Mouse (Mus musculus) midbrain, embryonic 16.5 days (tissue): Measurements from ENCODE around the gene Obox6. TPM values are rescaled to one million over a fixed set of nuclear protein-coding genes. Genes with fewer than 3 reads are reported as not detected.

ENCODE experiments used
- ATAC-seq: fragments of 200-750 bp; cut with Nextera tagmentation; 2 replicates; pipeline ENCODE4 v1.8.0; 2017; ENCODE audit warnings: moderate TSS enrichment
- H3K27ac ChIP-seq: fragments of 300-500 bp; sonication (generic); 2 replicates; pipeline ENCODE4 v1.5.1; 2014; ENCODE audit warnings: mild to moderate bottlenecking, low read length, mixed read lengths
- H3K27me3 ChIP-seq: fragments of 300-500 bp; sonication (generic); 2 replicates; pipeline ENCODE4 v1.6.1; 2014; ENCODE audit warnings: low read depth, low read length, mixed read lengths; ENCODE audit not compliant: control insufficient read depth, insufficient read depth
- H3K36me3 ChIP-seq: fragments of 300-500 bp; sonication (generic); 2 replicates; pipeline ENCODE4 v1.6.1; 2014; ENCODE audit warnings: mild to moderate bottlenecking, low read length, moderate library complexity, mixed read lengths; ENCODE audit not compliant: control insufficient read depth, insufficient read depth
- H3K4me1 ChIP-seq: fragments of 300-500 bp; sonication (generic); 2 replicates; pipeline ENCODE4 v1.6.1; 2014; ENCODE audit warnings: mild to moderate bottlenecking, low read length, mixed read lengths; ENCODE audit not compliant: control insufficient read depth, insufficient read depth
- H3K4me2 ChIP-seq: fragments of 300-500 bp; sonication (generic); 2 replicates; pipeline ENCODE4 v1.6.1; 2014; ENCODE audit warnings: mild to moderate bottlenecking, low read length, mixed read lengths
- H3K4me3 ChIP-seq: fragments of 300-500 bp; sonication (generic); 2 replicates; pipeline ENCODE4 v1.5.1; 2014; ENCODE audit warnings: low read depth, mild to moderate bottlenecking, low read length, moderate library complexity, mixed read lengths
- H3K9ac ChIP-seq: fragments of 300-500 bp; sonication (generic); 2 replicates; pipeline ENCODE4 v1.6.1; 2014; ENCODE audit warnings: low read depth, low read length, mixed read lengths
- H3K9me3 ChIP-seq: fragments of 300-500 bp; sonication (generic); replicated peaks from 2 replicates; pipeline ENCODE4 v1.6.1; 2014; ENCODE audit warnings: mild to moderate bottlenecking, low read length, mixed read lengths; ENCODE audit not compliant: control insufficient read depth, poor library complexity, severe bottlenecking
- WGBS: fragments of 180-500 bp; shearing (Covaris S2); extraction: QIAGEN DNeasy Blood & Tissue Kit; methylation state at CpG from one replicate; pipeline ENCODE4 v1.1.7; 2014; 5-methylcytosine and 5-hydroxymethylcytosine counted together
- polyA plus RNA-seq: library from polyadenylated mRNA; unstranded; fragments of >200 nt; fragmentation: Nextera tagmentation; extraction: Ambion mirVana; gene quantifications from 2 replicates; pipeline ENCODE4 v1.2.1, GENCODE M21; 2015

The Obox6 gene
- not detected in 2 replicates for polyA plus RNA-seq

GRCm38 (mm10) chr7:15839578-15839977, at the start of gene Obox6:
Obox6 (minus strand) TSS chr7:15839678.
- Histone ChIP-seq H3K36me3 (no peaks in the 10 kb centered on the region), H3K9ac (no peak within 1 kb of the TSS), H3K4me3 (no peak within 1 kb of the TSS), H3K27me3 (no peaks in the 10 kb centered on the region), H3K27ac (no peak within 1 kb of the TSS), H3K4me2 (no peak within 1 kb of the TSS), H3K4me1 (no peaks in the 10 kb centered on the region), H3K9me3 (no peaks in the 10 kb centered on the region)
- 93% methylated on average over 3 of the region's 3 CpGs for WGBS
- no peak for ATAC-seq

DNA sequence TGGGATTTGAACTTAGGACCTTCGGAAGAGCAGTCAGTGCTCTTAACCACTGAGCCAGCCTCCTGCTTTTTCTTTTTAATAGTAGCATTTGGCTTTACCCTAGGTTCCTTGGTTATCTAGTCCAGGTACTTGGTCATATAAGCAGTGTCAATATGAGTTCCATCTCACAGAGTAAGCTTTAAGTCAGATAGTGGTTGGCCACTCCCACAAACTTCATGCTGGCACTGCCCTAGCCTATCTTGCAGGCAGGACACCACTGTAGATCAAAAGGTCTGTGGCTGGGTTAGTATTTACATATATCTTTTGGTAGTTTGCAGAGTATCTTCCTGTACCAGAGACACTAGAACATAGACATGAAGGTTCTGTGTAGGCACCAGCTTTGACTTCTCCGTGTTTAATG, 44.6 kb upstream of the Obox6 start:
- no peaks in the 10 kb centered on the region for H3K9me3 ChIP-seq
- no peak overlapping the region for H3K27ac ChIP-seq
- no peak overlapping the region for H3K4me3 ChIP-seq
- no peaks in the 10 kb centered on the region for H3K27me3 ChIP-seq
- H3K4me2 ChIP-seq, result no peak overlapping the region
- H3K36me3 ChIP-seq, result no peaks in the 10 kb centered on the region
- ATAC-seq, result no peak
- 86% methylated on average over 2 of the region's 2 CpGs for WGBS
- H3K4me1 ChIP-seq, result peaks cover 2% of the 10 kb centered on the region; the same call in 1 of the 2 replicates
- H3K9ac ChIP-seq, result no peak overlapping the region

DNA sequence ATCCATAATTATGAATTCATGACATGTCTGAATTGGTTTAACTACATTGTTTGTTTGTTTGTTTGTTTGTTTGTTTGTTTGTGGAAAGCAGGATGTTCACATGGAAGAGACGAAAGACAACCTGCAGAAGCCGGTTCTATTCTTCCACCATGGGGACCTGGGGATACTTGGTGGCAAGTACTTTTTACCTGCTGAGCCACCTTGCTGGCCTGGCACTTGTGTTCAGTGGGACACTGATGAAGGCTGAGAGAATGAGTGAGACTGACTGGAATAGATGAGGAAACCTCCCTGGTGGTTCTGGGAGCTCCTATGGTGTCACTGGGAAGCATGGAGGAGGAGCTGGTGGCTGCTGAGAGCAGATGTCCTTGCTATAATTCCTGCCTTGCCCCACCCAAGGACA, 42.8 kb upstream of the Obox6 start, which contains the start of gene Crxos:
Crxos (plus strand) TSS at position 301 of the 400 bp plus-strand sequence.
- H3K9ac ChIP-seq, result peak within 1 kb of the TSS; percentile 50; the same call in 1 of the 2 replicates

GRCm38 (mm10) chr7:15881831-15882230, 42.4 kb upstream of the Obox6 start:
- H3K27ac ChIP-seq, result no peak overlapping the region
- H3K36me3 ChIP-seq, result no peaks in the 10 kb centered on the region
- no peak overlapping the region for H3K4me2 ChIP-seq
- H3K9me3 ChIP-seq, result no peaks in the 10 kb centered on the region
- no peaks in the 10 kb centered on the region for H3K27me3 ChIP-seq
- H3K4me1 ChIP-seq, result peaks cover 2% of the 10 kb centered on the region; the same call in 1 of the 2 replicates
- no peak overlapping the region for H3K4me3 ChIP-seq
- ATAC-seq, result no peak
- no peak overlapping the region for H3K9ac ChIP-seq
- 39% methylated on average over 3 of the region's 3 CpGs for WGBS

More for the DNA sequence above, 42.8 kb upstream of the Obox6 start, which contains the start of gene Crxos:
- Histone ChIP-seq H3K36me3 (no peaks in the 10 kb centered on the region), H3K4me1 (peaks cover 2% of the 10 kb centered on the region; the same call in 1 of the 2 replicates), H3K4me2 (no peak within 1 kb of the TSS), H3K27me3 (no peaks in the 10 kb centered on the region), H3K27ac (no peak within 1 kb of the TSS), H3K4me3 (no peak within 1 kb of the TSS), H3K9me3 (no peaks in the 10 kb centered on the region)
- ATAC-seq, result no peak
- WGBS, result 88% methylated on average over 2 of the region's 2 CpGs

DNA sequence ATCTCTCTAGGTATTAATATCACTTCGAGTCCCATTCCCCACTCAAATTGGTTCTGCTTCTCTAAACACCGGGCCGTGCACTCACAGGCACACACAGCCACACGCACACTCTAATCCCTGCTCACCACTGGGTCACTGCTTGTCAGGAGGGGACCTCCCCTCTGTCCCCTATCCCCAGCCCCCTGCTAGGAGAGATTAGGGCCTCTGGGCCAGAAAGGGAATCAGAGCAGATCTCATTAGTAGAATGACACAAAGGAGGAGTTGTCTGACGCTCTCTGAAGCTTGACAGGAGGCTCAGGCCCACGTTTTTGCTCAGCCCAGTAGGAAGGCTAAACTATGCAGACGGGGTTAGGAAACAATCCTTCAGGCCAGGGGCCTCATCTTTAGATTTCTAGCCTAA, 41.9 kb upstream of the Obox6 start:
- H3K27me3 ChIP-seq, result no peaks in the 10 kb centered on the region
- no peaks in the 10 kb centered on the region for H3K9me3 ChIP-seq
- 2% methylated on average over 7 of the region's 7 CpGs for WGBS
- no peak overlapping the region for H3K27ac ChIP-seq
- no peak overlapping the region for H3K4me3 ChIP-seq
- no peaks in the 10 kb centered on the region for H3K36me3 ChIP-seq
- H3K4me1 ChIP-seq, result peaks cover 2% of the 10 kb centered on the region; the same call in 1 of the 2 replicates
- peak overlapping the region; percentile 50; the same call in 1 of the 2 replicates for H3K9ac ChIP-seq
- no peak overlapping the region for H3K4me2 ChIP-seq
- ATAC-seq, result peak; percentile 64; the same call in 1 of the 2 replicates

GRCm38 (mm10) chr7:15879756-15880155, 40.3 kb upstream of the Obox6 start, which contains the start of gene Crx:
Crx (minus strand) TSS chr7:15879968.
- no peak within 1 kb of the TSS for H3K9ac ChIP-seq
- H3K36me3 ChIP-seq, result no peaks in the 10 kb centered on the region
- H3K4me3 ChIP-seq, result no peak within 1 kb of the TSS
- ATAC-seq, result no peak
- peaks cover 2% of the 10 kb centered on the region; the same call in 1 of the 2 replicates for H3K4me1 ChIP-seq
- no peaks in the 10 kb centered on the region for H3K27me3 ChIP-seq
- no peak within 1 kb of the TSS for H3K4me2 ChIP-seq
- 32% methylated on average over 4 of the region's 4 CpGs for WGBS
- no peak within 1 kb of the TSS for H3K27ac ChIP-seq
- H3K9me3 ChIP-seq, result no peaks in the 10 kb centered on the region

DNA sequence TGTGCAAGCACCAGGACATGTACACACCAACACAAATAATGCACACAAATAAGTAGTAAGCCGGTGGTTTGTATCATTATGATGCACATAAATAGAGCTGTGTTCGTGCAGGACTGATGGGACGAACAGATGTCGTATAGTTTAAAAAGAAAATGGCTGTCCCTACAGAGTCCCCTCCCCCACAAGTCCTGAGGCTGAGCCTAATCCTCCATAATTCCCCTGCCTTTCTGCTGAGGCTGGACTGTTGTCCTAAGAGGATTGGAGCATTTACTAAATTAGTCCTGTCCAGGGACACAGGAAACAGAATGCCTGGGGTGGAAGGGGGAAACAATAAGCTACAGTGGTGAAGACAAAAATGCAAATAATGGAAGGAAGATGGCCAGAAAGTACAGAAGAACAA, 24.6 kb upstream of the Obox6 start:
- 23% methylated on average over 4 of the region's 4 CpGs for WGBS
- no peak for ATAC-seq
- H3K36me3 ChIP-seq, result no peaks in the 10 kb centered on the region
- no peaks in the 10 kb centered on the region for H3K9me3 ChIP-seq
- no peak overlapping the region for H3K4me2 ChIP-seq
- no peak overlapping the region for H3K27ac ChIP-seq
- H3K4me3 ChIP-seq, result no peak overlapping the region
- no peaks in the 10 kb centered on the region; the same call in 1 of the 2 replicates for H3K4me1 ChIP-seq
- H3K9ac ChIP-seq, result no peak overlapping the region
- H3K27me3 ChIP-seq, result no peaks in the 10 kb centered on the region

- no peak overlapping the region for H3K4me2 ChIP-seq
- no peak overlapping the region for H3K4me3 ChIP-seq
- H3K27ac ChIP-seq, result no peak overlapping the region
- no peak overlapping the region for H3K9ac ChIP-seq
- H3K27me3 ChIP-seq, result no peaks in the 10 kb centered on the region
- WGBS, result 38% methylated on average over 2 of the region's 2 CpGs
- no peaks in the 10 kb centered on the region for H3K9me3 ChIP-seq
- H3K36me3 ChIP-seq, result no peaks in the 10 kb centered on the region
- no peak for ATAC-seq
- H3K4me1 ChIP-seq, result no peaks in the 10 kb centered on the region; the same call in 1 of the 2 replicates
Observed at GRCm38 (mm10) chr7:15859657-15860056, 20.2 kb upstream of the Obox6 start.
